Mouse (Mus musculus): Measurements from ENCODE around the gene Tbc1d25. TPM values are rescaled to one million over a fixed set of nuclear protein-coding genes. Genes with fewer than 3 reads are reported as not detected.

The Tbc1d25 gene
- total and polyA plus RNA-seq, 3 experiments: 8.0 to 23.4 TPM; not detected in 1

DNA sequence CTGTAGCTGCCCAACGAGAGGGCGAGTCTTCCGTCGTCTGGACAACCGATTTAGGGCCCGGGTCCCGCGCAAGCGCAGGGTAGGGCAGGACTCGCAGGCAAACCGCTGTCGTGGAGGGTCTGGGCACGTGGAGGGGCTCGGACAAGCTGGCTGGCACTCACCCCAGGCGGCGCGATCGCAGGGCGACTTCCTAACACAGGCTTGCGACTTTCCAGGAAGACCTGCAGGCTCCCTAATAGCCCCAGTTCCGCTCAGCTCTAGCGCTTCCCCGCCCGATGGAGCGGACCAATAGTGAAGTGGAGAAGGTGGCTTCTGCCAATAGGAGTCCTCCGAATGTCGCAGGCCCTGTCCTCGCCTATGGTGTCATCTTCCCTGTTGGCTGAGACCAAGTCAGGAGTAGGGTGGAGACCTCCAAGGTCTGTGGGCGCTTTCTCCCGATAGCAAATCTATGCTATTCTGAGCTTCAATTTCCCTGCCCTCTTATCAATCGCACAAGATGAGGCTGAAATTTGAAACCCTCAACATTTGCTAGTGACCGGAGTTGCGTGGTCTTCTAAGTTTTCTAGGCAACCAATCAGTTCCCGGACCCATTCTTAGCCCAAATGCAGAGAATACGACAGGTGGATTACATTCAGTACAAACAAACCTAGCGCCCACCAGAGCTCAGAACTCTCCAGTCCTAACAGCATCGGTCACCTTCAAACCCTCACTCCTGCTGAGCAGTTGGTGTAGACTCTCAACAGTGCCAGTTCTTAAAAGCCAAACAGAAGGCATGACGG lies 16.8 kb upstream of the Tbc1d25 start:
- Histone ChIP-seq H3K4me1 (ENCODE audit: control insufficient read depth in 1 of 2, insufficient read depth in 2 of 2, low read length in 2 of 2) (peaks cover 2 to 16% of the 10 kb centered on the region in 2 experiments), H3K79me2 (ENCODE audit: control insufficient read depth, insufficient read depth, low read length, poor library complexity) (peaks cover 10% of the 10 kb centered on the region), H3K27ac (ENCODE audit: control insufficient read depth, low read depth, low read length) (peak overlapping the region; percentile 69), H3K9ac (ENCODE audit: control insufficient read depth, low read depth, low read length, poor library complexity, severe bottlenecking) (peak overlapping the region; percentile 92), H3K27me3 (ENCODE audit: control insufficient read depth in 1 of 2, insufficient read depth in 2 of 2, low read length in 2 of 2) (no peaks in the 10 kb centered on the region), H3K4me3 (ENCODE audit: control insufficient read depth in 1 of 2, insufficient read depth in 1 of 2, low read depth in 2 of 2, low read length in 2 of 2) (peak overlapping the region; percentile 77 to 91), H3K9me3 (replicated peaks; ENCODE audit: insufficient read depth, low read length) (no peaks in the 10 kb centered on the region), H3K36me3 (ENCODE audit: control insufficient read depth in 1 of 2, insufficient read depth in 2 of 2, low read length in 2 of 2) (peaks cover 0 to 7% of the 10 kb centered on the region in 2 experiments; a peak in 2 of 4 replicates)
- TF ChIP-seq USF1 (IDR thresholded peaks at IDR 0.05; ENCODE audit: low read depth, low read length) (0 out of 2 replicates have a peak, but pooled peaks have one; percentile 17), GATA1 (IDR thresholded peaks at IDR 0.05; ENCODE audit: low read depth, low read length) (peak; percentile 72), CHD2 (IDR thresholded peaks at IDR 0.05; ENCODE audit: low read length) (peak; percentile 66), HCFC1 (IDR thresholded peaks at IDR 0.05; ENCODE audit: low read depth, low read length) (peak; percentile 76), NRF1 (IDR thresholded peaks at IDR 0.05; ENCODE audit: insufficient read depth, low read depth, low read length, poor library complexity, severe bottlenecking) (peak; percentile 65), POLR2AphosphoS2 (IDR thresholded peaks at IDR 0.05; ENCODE audit: low read length) (peak; percentile 69; the same call in 1 of the 2 replicates), NELFE (IDR thresholded peaks at IDR 0.05; ENCODE audit: low read depth, low read length) (peak; percentile 92), EP300 (IDR thresholded peaks at IDR 0.05; ENCODE audit: low read depth in 1 of 2, low read length in 2 of 2) (peak; percentile 37 to 45; a peak in 1 of 4 replicates), POLR2A (IDR thresholded peaks at IDR 0.05; ENCODE audit: control insufficient read depth in 1 of 2, insufficient read depth in 1 of 2, low read depth in 1 of 2, low read length in 2 of 2, poor library complexity in 1 of 2) (peak; percentile 93 to 97), SIN3A (IDR thresholded peaks at IDR 0.05; ENCODE audit: low read length) (peak; percentile 51; the same call in 1 of the 2 replicates), ZMIZ1 (IDR thresholded peaks at IDR 0.05; ENCODE audit: low read depth, low read length) (peak; percentile 69), POLR2AphosphoS5 (IDR thresholded peaks at IDR 0.05; ENCODE audit: borderline replicate concordance, low read depth, low read length) (no peak), ELF1 (IDR thresholded peaks at IDR 0.05; ENCODE audit: low read depth, low read length) (peak; percentile 86), TBP (IDR thresholded peaks at IDR 0.05; ENCODE audit: low read depth, low read length) (peak; percentile 65), CHD1 (IDR thresholded peaks at IDR 0.05; ENCODE audit: low read depth, low read length) (no peak), MAX (IDR thresholded peaks at IDR 0.05; ENCODE audit: low read length) (peak; percentile 78), KAT2A (conservative IDR thresholded peaks at IDR 0.05; ENCODE audit: low read depth, low read length) (no peak; the same call in 1 of the 2 replicates), MAZ (IDR thresholded peaks at IDR 0.05; ENCODE audit: low read depth, low read length) (0 out of 2 replicates have a peak, but pooled peaks have one; percentile 32), RCOR1 (IDR thresholded peaks at IDR 0.05; ENCODE audit: low read depth, low read length) (peak; percentile 73), MXI1 (IDR thresholded peaks at IDR 0.05; ENCODE audit: low read depth, low read length) (peak; percentile 58), TAL1 (IDR thresholded peaks at IDR 0.05; ENCODE audit: low read length) (peak; percentile 18; the same call in 1 of the 2 replicates), CTCF (IDR thresholded peaks at IDR 0.05 in 2 of 3, conservative IDR thresholded peaks at IDR 0.05 in 1 of 3; ENCODE audit: control insufficient read depth in 1 of 3, insufficient read depth in 1 of 3, low read depth in 2 of 3, low read length in 3 of 3, poor library complexity in 1 of 3, severe bottlenecking in 1 of 3) (no peak), E2F4 (IDR thresholded peaks at IDR 0.05; ENCODE audit: borderline replicate concordance, low read depth, low read length) (peak; percentile 53; the same call in 1 of the 2 replicates), UBTF (IDR thresholded peaks at IDR 0.05; ENCODE audit: borderline replicate concordance, insufficient read depth, low read depth, low read length) (no peak), TCF12 (IDR thresholded peaks at IDR 0.05; ENCODE audit: low read depth, low read length) (peak; percentile 52), ETS1 (IDR thresholded peaks at IDR 0.05; ENCODE audit: low read depth, low read length) (peak; percentile 60; the same call in 1 of the 2 replicates), ZNF384 (IDR thresholded peaks at IDR 0.05; ENCODE audit: low read depth, low read length) (no peak), ZKSCAN1 (IDR thresholded peaks at IDR 0.05; ENCODE audit: low read depth, low read length) (no peak), ZC3H11A (IDR thresholded peaks at IDR 0.05; ENCODE audit: low read depth, low read length) (no peak)
- DNase-seq (ENCODE audit: low read depth, low spot score): peak; percentile 97

Data from MEL (cell line).